Mouse (Mus musculus) mature B cell (primary cell): ENCODE measurements around the gene Fam222b.

Experiments used
- in situ Hi-C: fragments of 300-500 bp; cut with MboI; formaldehyde crosslinking; loops from 2 replicates; pipeline ENCODE4 v1.14.3; 2019

Gene Fam222b

DNA sequence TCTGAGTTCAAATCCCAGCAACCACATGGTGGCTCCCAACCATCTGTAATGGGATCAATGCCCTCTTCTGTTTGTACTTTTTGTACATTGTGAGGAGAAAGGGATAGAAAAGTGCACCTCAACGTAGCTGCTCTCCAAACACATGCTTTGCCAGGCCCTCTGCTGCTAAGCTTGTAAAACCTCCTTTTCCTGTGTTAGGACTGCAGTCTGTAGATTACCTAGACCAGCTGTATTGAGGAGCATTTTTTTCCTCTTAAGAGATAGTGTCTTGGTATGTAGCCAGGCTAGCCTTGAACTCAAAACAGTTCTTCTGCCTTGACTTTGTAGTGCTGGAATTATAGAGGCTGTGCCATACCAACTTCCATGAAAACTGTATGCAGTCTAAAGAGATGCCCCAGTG lies 41.7 kb downstream of the Fam222b start:
- in situ Hi-C loops: no loop called here

DNA sequence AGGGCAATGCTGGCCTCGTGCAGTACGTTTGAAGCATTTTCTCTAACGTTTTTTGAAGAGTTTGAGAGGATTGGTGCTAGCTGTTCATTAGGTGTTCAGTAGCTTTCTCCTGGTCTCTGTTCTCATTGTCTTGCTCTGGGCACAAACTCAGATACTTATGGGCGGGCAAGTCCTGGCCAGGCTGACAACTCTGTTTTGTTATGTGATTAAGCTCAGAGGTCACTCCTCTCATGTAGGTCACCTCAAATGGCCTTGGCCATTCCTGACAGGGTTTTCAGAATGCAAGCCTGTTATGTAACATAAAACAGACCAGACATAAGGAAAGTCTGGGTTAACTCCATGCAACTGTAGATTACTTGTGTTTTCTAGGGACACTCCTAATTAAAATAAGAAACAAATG lies 43.1 kb downstream of the Fam222b start:
- in situ Hi-C loops: no loop called here

DNA sequence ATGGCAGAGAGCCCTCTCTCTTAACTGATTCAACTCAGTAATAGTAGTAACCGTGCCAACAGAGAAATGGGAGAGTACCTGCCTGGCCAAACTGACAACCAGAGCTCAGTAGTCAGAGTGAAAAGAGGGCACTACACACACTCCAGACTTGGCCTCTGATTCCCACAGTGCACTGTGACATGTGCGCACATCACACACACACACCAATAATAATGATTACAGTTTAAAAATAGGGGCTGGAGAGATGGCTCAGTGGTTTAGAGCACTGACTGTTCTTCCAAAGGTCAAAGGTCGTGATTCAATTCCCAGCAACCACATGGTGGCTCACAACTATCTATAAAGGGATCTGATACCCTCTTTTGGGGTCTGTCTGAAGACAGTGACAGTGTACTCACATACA lies 43.6 kb downstream of the Fam222b start:
- in situ Hi-C loops: no loop called here

GRCm38 (mm10) chr11:78140665-78141064 lies 46.2 kb downstream of the Fam222b start:
- in situ Hi-C loops: no loop called here

DNA sequence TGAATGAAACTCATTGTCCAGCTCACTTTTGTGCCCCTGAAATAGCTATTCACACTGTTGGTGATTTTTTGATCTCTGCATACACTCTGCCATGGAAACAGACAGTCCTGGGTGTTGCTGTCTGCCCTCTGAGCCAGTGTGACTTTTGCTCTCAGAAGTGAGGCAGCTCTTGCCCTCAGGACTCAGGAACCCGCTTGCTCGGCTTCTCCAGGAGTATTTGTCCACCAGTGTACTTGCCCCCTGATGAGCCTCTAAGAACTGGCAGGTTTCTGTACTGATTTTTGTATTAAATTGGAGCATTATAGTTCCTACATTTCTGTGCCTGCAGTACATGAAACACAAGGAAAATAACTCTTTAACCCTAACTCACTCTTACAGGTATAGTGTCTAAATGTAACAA lies 49.1 kb downstream of the Fam222b start:
- in situ Hi-C loops: no loop called here

DNA sequence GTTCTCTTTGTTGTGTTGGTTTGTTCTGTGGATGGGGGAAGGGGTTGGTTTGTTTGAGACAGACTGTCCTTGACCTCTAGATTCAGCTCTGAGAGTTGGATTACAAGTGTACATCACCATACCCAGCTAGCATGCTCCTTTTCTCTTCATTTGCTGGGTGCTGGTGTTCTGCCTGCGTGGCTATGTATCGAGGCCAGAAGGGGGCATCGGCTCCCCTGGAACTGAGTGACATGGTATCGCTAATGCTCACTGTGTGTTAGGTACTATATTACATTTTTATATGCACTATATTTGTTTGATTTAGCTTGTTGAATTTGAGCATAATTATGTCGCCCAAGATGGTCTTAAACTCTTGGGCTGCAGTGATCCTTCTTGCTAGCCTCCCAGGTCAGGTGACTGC lies 51.7 kb downstream of the Fam222b start:
- in situ Hi-C loops: no loop called here

GRCm38 (mm10) chr11:78146707-78147543 lies 52.5 kb downstream of the Fam222b start:
- in situ Hi-C loops: no loop called here

DNA sequence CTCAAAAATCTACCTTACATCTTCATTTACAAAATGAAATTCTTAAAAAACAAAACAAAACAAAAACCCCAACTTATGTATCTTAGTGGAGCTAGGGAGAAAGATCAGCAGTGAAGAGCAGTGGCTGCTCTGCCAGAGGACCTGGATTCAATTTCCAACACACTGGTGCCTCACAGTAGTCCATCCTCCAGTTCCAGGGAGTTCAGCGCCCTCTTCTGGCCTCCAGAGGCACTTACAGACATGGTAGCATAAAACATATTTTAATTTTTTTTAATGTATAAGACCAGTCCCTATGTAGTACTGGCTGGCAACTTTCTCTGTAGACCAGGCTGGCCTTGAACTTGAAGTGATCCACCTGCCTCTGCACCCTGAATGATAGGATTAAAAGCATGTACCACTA lies 56.7 kb downstream of the Fam222b start:
- in situ Hi-C loops: no loop called here

DNA sequence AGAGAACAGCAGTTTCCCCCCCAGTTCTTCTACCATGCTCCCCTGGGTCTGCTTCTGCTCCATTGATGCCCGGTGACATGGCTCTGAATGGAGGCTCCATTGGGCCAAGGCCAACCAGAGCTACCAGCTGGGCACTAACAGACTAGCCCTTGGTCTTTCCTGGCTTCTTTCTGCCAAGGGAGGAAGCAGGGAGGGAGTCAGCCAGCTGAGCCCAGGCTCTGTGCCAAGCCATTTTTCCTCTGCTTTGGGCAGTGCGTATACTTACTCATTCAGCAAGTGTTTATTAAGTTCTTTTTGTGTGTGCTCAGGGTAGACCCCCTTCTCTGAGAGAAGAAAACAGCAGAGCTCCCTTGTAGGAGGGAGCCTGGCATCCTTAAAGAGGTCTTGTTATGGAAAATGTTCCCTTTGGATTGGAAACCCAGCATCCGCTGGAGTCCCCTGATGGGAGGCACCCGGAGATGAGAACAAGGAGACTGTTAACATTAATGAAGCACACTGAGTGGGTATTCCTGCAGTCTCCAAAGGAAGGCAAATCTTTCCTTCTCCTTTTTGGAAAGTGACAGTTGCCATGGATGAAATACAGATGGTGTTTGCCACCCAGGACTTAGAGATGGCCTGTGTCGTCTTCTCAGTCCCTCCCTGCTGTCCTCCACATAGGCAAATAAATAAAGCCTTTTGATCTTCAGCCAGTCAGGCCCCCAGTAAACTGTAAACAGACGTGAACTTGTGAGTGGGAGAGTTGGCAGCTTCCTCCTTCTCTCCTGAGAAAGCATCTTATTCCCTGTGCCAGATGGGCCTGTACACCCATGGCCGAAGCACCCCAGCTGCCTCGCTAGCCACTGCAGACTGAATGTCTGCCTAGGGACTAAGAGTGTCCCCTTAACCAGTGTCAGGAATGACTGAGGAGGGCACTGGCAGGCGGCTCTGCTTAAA lies 58.1 kb downstream of the Fam222b start:
- in situ Hi-C loops: no loop called here

- in situ Hi-C loops: no loop called here
Measured at GRCm38 (mm10) chr11:78153778-78154177, 59.3 kb downstream of the Fam222b start.

- in situ Hi-C loops: no loop called here
Measured at GRCm38 (mm10) chr11:78155674-78156073, 61.2 kb downstream of the Fam222b start.

DNA sequence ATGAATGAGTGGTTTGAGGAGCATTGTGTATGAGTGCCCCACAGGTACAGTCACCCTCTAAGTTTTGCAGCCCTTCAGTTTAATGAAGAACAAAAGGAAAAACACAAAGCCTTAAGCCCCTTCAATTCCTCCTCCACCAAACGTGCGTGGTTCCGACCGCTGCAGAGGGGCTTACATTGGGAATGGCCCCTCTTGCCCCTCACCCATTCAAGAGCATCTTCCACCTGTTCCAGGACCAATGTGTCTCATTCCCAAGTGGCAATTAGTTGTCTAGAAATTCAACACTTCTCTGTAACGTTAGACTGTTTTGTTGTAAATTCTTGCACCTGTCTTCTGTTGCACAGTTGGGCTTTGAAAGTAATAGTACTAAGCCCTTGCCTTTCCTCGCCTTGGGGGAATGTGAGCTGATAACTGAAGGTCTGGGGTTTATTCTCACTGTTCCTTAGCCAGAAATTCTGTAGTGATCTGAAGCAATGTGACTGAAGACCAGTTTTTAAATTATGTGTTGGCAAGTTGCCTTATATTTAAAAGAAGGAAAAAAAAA lies 61.8 kb downstream of the Fam222b start:
- in situ Hi-C loops: no loop called here

DNA sequence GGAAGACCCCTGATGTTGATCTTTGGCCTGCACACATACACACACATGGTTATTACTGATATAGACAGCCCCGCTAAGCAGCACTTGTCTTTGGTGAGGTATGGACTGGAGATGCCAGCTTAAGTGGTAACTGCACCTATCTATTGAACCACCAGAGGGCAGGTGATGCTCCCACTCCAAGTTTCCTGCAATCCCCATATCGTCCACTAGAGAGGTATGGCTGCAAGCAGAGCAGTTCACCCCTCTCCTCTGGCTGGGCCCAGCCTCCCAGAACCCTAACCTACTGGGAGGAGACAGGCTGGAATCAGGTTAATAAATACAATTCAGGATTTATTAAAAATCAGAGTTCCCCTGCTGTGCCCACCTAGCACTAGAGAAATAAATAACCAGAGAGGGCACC lies 64.6 kb downstream of the Fam222b start:
- in situ Hi-C loops: no loop called here

GRCm38 (mm10) chr11:78159557-78159956 lies 65.1 kb downstream of the Fam222b start:
- in situ Hi-C loops: no loop called here

DNA sequence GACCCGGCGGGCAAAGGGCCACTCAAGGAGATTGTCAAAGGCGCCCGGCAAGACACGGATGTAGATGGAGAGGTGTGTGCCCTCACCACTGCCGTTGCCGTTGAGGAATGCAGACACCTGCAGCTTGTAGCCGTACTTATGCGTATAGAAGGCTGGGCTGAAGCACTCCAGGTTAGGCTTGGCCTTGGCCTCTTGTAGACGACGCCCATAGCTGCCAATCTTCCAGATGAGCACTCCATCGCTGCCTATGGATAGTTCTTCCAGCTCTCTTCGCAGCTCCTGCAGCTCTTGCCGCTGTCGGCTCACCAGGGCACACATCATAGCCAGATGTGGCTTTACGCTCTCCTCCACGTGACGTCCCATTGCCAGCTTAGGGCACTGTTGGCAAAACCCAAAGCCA lies 65.7 kb downstream of the Fam222b start:
- in situ Hi-C loops: no loop called here

DNA sequence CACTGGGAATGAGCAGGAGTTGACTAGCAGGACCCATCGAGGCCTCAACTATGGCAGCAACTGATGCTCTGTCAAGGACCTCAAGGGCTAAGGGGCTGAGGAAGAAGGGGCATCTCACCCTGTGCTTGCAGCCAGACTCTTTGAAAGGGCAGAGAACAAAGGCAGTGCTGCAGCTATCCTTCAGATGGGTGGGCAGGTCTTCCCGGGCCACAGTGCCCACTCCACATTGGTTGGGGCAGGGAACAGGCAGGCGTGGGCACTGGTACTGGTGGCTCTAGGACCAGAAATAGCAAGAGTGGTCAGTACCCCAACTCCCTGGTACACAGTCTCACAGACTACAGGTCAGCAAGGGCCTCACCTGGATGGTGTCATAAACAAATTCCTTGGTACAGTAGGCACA lies 66.2 kb downstream of the Fam222b start:
- in situ Hi-C loops: no loop called here

DNA sequence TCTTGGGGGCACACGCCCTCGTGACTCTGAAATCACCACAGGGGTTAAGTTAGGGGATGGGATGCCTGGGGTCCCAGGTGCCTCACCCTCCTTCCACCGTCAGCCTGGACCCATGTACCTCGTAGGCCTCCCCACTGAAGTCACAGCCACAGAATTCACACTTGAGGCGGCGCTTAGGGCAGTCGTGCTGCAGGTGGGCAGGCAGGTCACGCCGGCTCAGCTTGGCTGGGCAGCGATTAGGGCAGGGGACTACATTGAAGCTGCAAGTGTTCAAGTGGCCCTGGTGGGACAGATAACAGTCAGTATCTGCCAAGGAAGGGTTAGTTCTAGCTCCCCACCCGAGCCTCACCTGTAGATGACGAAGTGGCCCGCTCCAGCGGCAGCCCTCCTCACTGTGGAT lies 66.7 kb downstream of the Fam222b start:
- in situ Hi-C loops: no loop called here

DNA sequence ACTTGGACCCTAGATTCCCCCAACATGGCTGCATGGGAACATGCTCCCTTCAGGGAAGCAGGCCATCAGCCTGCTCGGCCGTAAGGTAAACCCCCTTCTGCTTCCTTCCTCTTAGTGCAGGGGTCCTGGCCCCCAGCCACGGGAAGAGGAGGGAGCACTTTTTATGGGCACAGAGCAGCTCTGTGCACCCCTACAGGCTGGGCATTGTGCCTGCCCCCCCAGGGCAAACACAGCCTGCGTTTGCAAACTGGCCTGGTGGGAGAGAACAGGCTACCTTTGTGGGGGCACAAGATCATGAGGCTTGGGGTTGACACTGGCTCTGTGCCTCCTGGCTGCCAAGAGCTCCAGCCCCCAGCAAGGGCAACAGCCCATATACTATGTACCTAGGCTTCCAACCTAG lies 67.5 kb downstream of the Fam222b start:
- in situ Hi-C loops: no loop called here

GRCm38 (mm10) chr11:78162504-78162903 lies 68.0 kb downstream of the Fam222b start:
- in situ Hi-C loops: no loop called here

- in situ Hi-C loops: no loop called here
Measured at GRCm38 (mm10) chr11:78163045-78163444, 68.6 kb downstream of the Fam222b start.

DNA sequence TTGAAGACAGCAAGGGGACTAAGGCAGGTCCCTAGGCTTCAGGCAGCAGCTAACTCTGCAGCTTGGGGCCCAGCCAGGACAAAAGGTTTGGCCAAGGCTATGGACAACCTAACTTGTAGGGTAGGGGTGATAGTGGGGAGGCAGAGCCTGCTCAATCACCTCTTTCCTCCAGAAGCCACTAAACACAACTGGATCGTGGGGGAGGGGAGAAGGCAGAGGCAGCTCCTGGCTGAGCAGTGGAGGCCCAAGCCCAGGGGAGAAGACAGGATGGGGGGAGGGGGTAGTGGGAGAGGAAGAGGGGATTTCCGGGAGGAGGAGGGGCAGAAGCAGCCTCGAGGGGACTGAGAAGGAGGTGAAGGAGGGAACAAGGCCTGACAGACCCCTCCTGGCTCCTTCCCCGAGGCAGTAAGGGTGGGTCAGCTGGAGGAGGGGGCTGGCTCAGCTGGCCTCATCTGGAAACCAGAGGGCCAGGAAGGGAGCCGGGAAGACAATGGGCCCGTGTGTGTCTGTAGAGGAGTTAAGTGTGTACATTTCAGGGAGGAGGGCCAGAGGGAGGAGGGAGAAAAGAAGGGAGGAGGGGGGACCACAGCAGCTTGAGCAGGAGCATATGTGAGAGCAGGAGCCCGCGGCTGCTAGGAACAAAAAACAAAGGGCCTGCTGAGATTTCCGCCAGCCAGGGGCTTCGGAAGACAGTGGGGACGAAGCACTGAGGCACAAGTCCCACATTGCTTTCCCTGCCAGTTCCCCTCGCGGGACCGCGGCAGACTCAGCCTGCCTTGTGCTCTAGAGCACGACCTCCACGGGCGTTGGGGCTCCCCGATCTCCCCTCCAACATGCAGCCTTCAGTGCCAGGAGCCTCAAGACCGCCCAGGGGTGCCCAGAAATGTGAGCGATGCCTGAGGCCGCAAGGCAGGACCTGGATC lies 69.5 kb downstream of the Fam222b start:
- in situ Hi-C loops: no loop called here

- in situ Hi-C loops: no loop called here
Measured at GRCm38 (mm10) chr11:78164604-78164923, 70.1 kb downstream of the Fam222b start.
